Mouse (Mus musculus): ENCODE results near the gene Hps6. TPM values are rescaled to one million over a fixed set of nuclear protein-coding genes. Genes with fewer than 3 reads are reported as not detected.

Hps6 gene
- polyA plus RNA-seq, 1 experiment from 2014 or later: 5.3 TPM

- Histone ChIP-seq H3K9me3 (ENCODE audit: control insufficient read depth) (no peaks in the 10 kb centered on the region), H3K36me3 (ENCODE audit: control insufficient read depth, insufficient read depth) (peaks cover under 1% of the 10 kb centered on the region; the same call in 1 of the 2 replicates), H3K9ac (ENCODE audit: low read depth, low read length) (no peak overlapping the region), H3K4me3 (ENCODE audit: low read depth, low read length) (no peak overlapping the region), H3K27ac (ENCODE audit: low read depth, low read length) (no peak overlapping the region), H3K4me2 (replicated peaks; ENCODE audit: low read depth) (no peak overlapping the region), H3K27me3 (replicated peaks; ENCODE audit: control insufficient read depth, insufficient read depth, low read length) (no peaks in the 10 kb centered on the region), H3K4me1 (replicated peaks; ENCODE audit: control insufficient read depth, insufficient read depth, low read length) (peaks cover 2% of the 10 kb centered on the region; the same call in 1 of the 2 replicates)
- no peak for ATAC-seq
- no peak for TF ChIP-seq CTCF (IDR thresholded peaks at IDR 0.05; ENCODE audit: low read depth)
- WGBS: 60% methylated on average over 8 of the region's 8 CpGs
These were observed 23.3 kb downstream of the Hps6 start for GRCm38 (mm10) chr19:46026567-46026966.

GRCm38 (mm10) chr19:46028747-46029320 lies 25.5 kb downstream of the Hps6 start:
- 81% methylated on average over 11 of the region's 11 CpGs for WGBS
- Histone ChIP-seq H3K4me3 (ENCODE audit: low read depth, low read length) (no peak overlapping the region), H3K4me1 (replicated peaks; ENCODE audit: control insufficient read depth, insufficient read depth, low read length) (peaks cover 2% of the 10 kb centered on the region; the same call in 1 of the 2 replicates), H3K9me3 (ENCODE audit: control insufficient read depth) (no peaks in the 10 kb centered on the region), H3K4me2 (replicated peaks; ENCODE audit: low read depth) (no peak overlapping the region), H3K9ac (ENCODE audit: low read depth, low read length) (no peak overlapping the region), H3K36me3 (ENCODE audit: control insufficient read depth, insufficient read depth) (peaks cover 20% of the 10 kb centered on the region), H3K27ac (ENCODE audit: low read depth, low read length) (no peak overlapping the region), H3K27me3 (replicated peaks; ENCODE audit: control insufficient read depth, insufficient read depth, low read length) (no peaks in the 10 kb centered on the region)
- ATAC-seq: no peak
- peak; percentile 57 for TF ChIP-seq CTCF (IDR thresholded peaks at IDR 0.05; ENCODE audit: low read depth)

- H3K36me3 ChIP-seq (ENCODE audit: control insufficient read depth, insufficient read depth): peaks cover 28% of the 10 kb centered on the region
- no peak for ATAC-seq
- H3K9me3 ChIP-seq (ENCODE audit: control insufficient read depth): no peaks in the 10 kb centered on the region
These were observed 26.3 kb downstream of the Hps6 start for GRCm38 (mm10) chr19:46029652-46030051.

GRCm38 (mm10) chr19:46030196-46030983 lies 27.1 kb downstream of the Hps6 start:
- Histone ChIP-seq H3K4me2 (replicated peaks; ENCODE audit: low read depth) (no peak overlapping the region), H3K27ac (ENCODE audit: low read depth, low read length) (no peak overlapping the region), H3K4me1 (replicated peaks; ENCODE audit: control insufficient read depth, insufficient read depth, low read length) (peaks cover 2% of the 10 kb centered on the region; the same call in 1 of the 2 replicates), H3K9ac (ENCODE audit: low read depth, low read length) (no peak overlapping the region), H3K9me3 (ENCODE audit: control insufficient read depth) (no peaks in the 10 kb centered on the region), H3K27me3 (replicated peaks; ENCODE audit: control insufficient read depth, insufficient read depth, low read length) (no peaks in the 10 kb centered on the region), H3K36me3 (ENCODE audit: control insufficient read depth, insufficient read depth) (peaks cover 36% of the 10 kb centered on the region), H3K4me3 (ENCODE audit: low read depth, low read length) (no peak overlapping the region)
- TF ChIP-seq CTCF (IDR thresholded peaks at IDR 0.05; ENCODE audit: low read depth): no peak
- WGBS: 90% methylated on average over 10 of the region's 10 CpGs
- no peak for ATAC-seq

More at GRCm38 (mm10) chr19:46029652-46030051, 26.3 kb downstream of the Hps6 start:
- Histone ChIP-seq H3K4me1 (replicated peaks; ENCODE audit: control insufficient read depth, insufficient read depth, low read length) (peaks cover 2% of the 10 kb centered on the region; the same call in 1 of the 2 replicates), H3K9ac (ENCODE audit: low read depth, low read length) (no peak overlapping the region), H3K27ac (ENCODE audit: low read depth, low read length) (no peak overlapping the region), H3K4me2 (replicated peaks; ENCODE audit: low read depth) (no peak overlapping the region), H3K27me3 (replicated peaks; ENCODE audit: control insufficient read depth, insufficient read depth, low read length) (no peaks in the 10 kb centered on the region), H3K4me3 (ENCODE audit: low read depth, low read length) (no peak overlapping the region)
- 71% methylated on average over 1 of the region's 1 CpGs for WGBS
- TF ChIP-seq CTCF (IDR thresholded peaks at IDR 0.05; ENCODE audit: low read depth): no peak

GRCm38 (mm10) chr19:46031689-46032432 lies 28.6 kb downstream of the Hps6 start:
- H3K9ac ChIP-seq (ENCODE audit: low read depth, low read length): no peak overlapping the region
- H3K36me3 ChIP-seq (ENCODE audit: control insufficient read depth, insufficient read depth): peaks cover 48% of the 10 kb centered on the region
- H3K4me3 ChIP-seq (ENCODE audit: low read depth, low read length): no peak overlapping the region
- TF ChIP-seq CTCF (IDR thresholded peaks at IDR 0.05; ENCODE audit: low read depth): no peak
- ATAC-seq: peak; percentile 33; the same call in 1 of the 2 replicates
- no peak overlapping the region for H3K4me2 ChIP-seq (replicated peaks; ENCODE audit: low read depth)
- peaks cover 2% of the 10 kb centered on the region; the same call in 1 of the 2 replicates for H3K4me1 ChIP-seq (replicated peaks; ENCODE audit: control insufficient read depth, insufficient read depth, low read length)
- WGBS: 70% methylated on average over 9 of the region's 9 CpGs
- H3K27me3 ChIP-seq (replicated peaks; ENCODE audit: control insufficient read depth, insufficient read depth, low read length): no peaks in the 10 kb centered on the region
- peak overlapping the region; percentile 35; the same call in 1 of the 2 replicates for H3K27ac ChIP-seq (ENCODE audit: low read depth, low read length)
- H3K9me3 ChIP-seq (ENCODE audit: control insufficient read depth): no peaks in the 10 kb centered on the region

Data from intestine, postnatal 0 days (tissue).